ENCODE assay signal across 18 mouse cellular contexts in genomic region chr17:3487721-3488601, GRCm38 (mm10). TPM values are rescaled to one million over a fixed set of nuclear protein-coding genes. Genes with fewer than 3 reads are reported as not detected.
DNase-seq lines count a peak whose midpoint lies in the region; ATAC-seq and TF ChIP-seq lines count a peak whose summit lies in the region.
"Had no signal": no experiment of that assay in that cellular context is flagged by ENCODE, and none has a peak within 500 bp of the region (broad histone marks: within the 10 kb centered on the region; RNA-seq: fewer than 3 reads in every experiment).

No protein-coding gene starts in this region.

- H3K36me3 ChIP-seq in forebrain, embryonic 16.5 days (ENCODE audit: control insufficient read depth, insufficient read depth) = no peaks in the 10 kb centered on the region
- H3K36me3 ChIP-seq in heart, embryonic 11.5 days (ENCODE audit: control insufficient read depth, insufficient read depth, low read length) = no peaks in the 10 kb centered on the region
- H3K36me3 ChIP-seq: limb, embryonic 10.5 days; midbrain, embryonic 13.5 days; neural tube, embryonic 12.5 days had no signal

- no peaks in the 10 kb centered on the region for H3K27me3 ChIP-seq in forebrain, embryonic 16.5 days (replicated peaks; ENCODE audit: control insufficient read depth, insufficient read depth, low read length)
- no peaks in the 10 kb centered on the region for H3K27me3 ChIP-seq in heart, embryonic 11.5 days (ENCODE audit: control insufficient read depth, insufficient read depth, low read length)
- H3K27me3 ChIP-seq: embryonic facial prominence, embryonic 12.5 days; midbrain, embryonic 13.5 days; neural tube, embryonic 12.5 days had no signal

- H3K27ac ChIP-seq in left cerebral cortex, adult 2 months = peak overlapping the region; percentile 45
- no peak overlapping the region for H3K27ac ChIP-seq in forebrain, embryonic 16.5 days (ENCODE audit: low read length)
- no peak overlapping the region for H3K27ac ChIP-seq in heart, embryonic 11.5 days (ENCODE audit: low read depth, low read length)
- H3K27ac ChIP-seq: embryonic facial prominence, embryonic 12.5 days; limb, embryonic 10.5 days; midbrain, embryonic 13.5 days; neural tube, embryonic 12.5 days had no signal

- 55% methylated on average over 12 of the region's 12 CpGs for WGBS in forebrain, embryonic 16.5 days
- WGBS in heart, embryonic 11.5 days (ENCODE audit: insufficient replicate concordance) = 70% methylated on average over 12 of the region's 12 CpGs

- DNase-seq in adrenal gland, adult 2 months = peak; percentile 35
- no peak for DNase-seq in adrenal gland, adult 18-20 months (ENCODE audit: low spot score in 2 of 2)
- DNase-seq in left cerebral cortex, adult 2 months (ENCODE audit: extremely low spot score in 1 of 2, low spot score in 2 of 2) = no peak
- no peak for DNase-seq in left cerebral cortex, postnatal 36 days (ENCODE audit: low spot score in 2 of 2)
- no peak for DNase-seq in ovary, adult 18-20 months (ENCODE audit: low spot score)
- DNase-seq: cerebellum, adult 9-10 months; heart, postnatal 10 days; thymus, adult 18-20 months had no signal

- peak; percentile 51 for ATAC-seq in forebrain, embryonic 16.5 days
- peak; percentile 80 for ATAC-seq in megakaryocyte-erythroid progenitor cell, adult 5-6 weeks (replicated peaks; ENCODE audit: low FRiP score, low TSS enrichment, poor library complexity, severe bottlenecking)
- no peak for ATAC-seq in heart, embryonic 11.5 days (replicated peaks; ENCODE audit: insufficient number of reproducible peaks, low FRiP score, low TSS enrichment)
- ATAC-seq: hindbrain, embryonic 16.5 days; midbrain, embryonic 13.5 days had no signal

- peaks cover 6% of the 10 kb centered on the region for H3K4me1 ChIP-seq in forebrain, embryonic 16.5 days (replicated peaks; ENCODE audit: control insufficient read depth, insufficient read depth, low read length)
- H3K4me1 ChIP-seq in heart, embryonic 11.5 days (ENCODE audit: control insufficient read depth, insufficient read depth, low read length) = no peaks in the 10 kb centered on the region
- H3K4me1 ChIP-seq: embryonic facial prominence, embryonic 12.5 days; limb, embryonic 10.5 days; midbrain, embryonic 13.5 days; neural tube, embryonic 12.5 days had no signal

- no peaks in the 10 kb centered on the region for H3K9me3 ChIP-seq in forebrain, embryonic 16.5 days (ENCODE audit: control insufficient read depth, low read length)
- H3K9me3 ChIP-seq in heart, embryonic 11.5 days (replicated peaks; ENCODE audit: control insufficient read depth, low read length) = no peaks in the 10 kb centered on the region
- H3K9me3 ChIP-seq: embryonic facial prominence, embryonic 12.5 days; limb, embryonic 10.5 days; midbrain, embryonic 13.5 days; neural tube, embryonic 12.5 days had no signal

- H3K9ac ChIP-seq in forebrain, embryonic 16.5 days (replicated peaks; ENCODE audit: low read depth, low read length) = no peak overlapping the region
- no peak overlapping the region for H3K9ac ChIP-seq in heart, embryonic 11.5 days (ENCODE audit: low read depth, low read length)
- H3K9ac ChIP-seq: embryonic facial prominence, embryonic 12.5 days; midbrain, embryonic 13.5 days; neural tube, embryonic 12.5 days had no signal

- intact Hi-C loops in left cerebral cortex, adult 2 months (cut with DNase I) = no loop called here
- intact Hi-C loops in left cerebral cortex, postnatal 36 days (cut with DNase I) = no loop called here

- H3K4me3 ChIP-seq in left cerebral cortex, adult 2 months = no peak overlapping the region
- no peak overlapping the region for H3K4me3 ChIP-seq in forebrain, embryonic 16.5 days (replicated peaks; ENCODE audit: low read length)
- H3K4me3 ChIP-seq in heart, embryonic 11.5 days (ENCODE audit: low read depth, low read length) = no peak overlapping the region
- H3K4me3 ChIP-seq: embryonic facial prominence, embryonic 12.5 days; limb, embryonic 10.5 days; midbrain, embryonic 13.5 days; neural tube, embryonic 12.5 days had no signal

- TF ChIP-seq CTCF in left cerebral cortex, adult 2 months (IDR thresholded peaks at IDR 0.05) = no peak

- H3K4me2 ChIP-seq in forebrain, embryonic 16.5 days (ENCODE audit: low read length) = 0 out of 2 replicates have a peak overlapping the region, but pooled peaks have one; percentile 1
- no peak overlapping the region for H3K4me2 ChIP-seq in heart, embryonic 11.5 days
- H3K4me2 ChIP-seq: embryonic facial prominence, embryonic 12.5 days; midbrain, embryonic 13.5 days; neural tube, embryonic 12.5 days had no signal

RNA-seq across cellular contexts. Expression of gene Cldn20, which starts 44.4 kb away (rescaled TPM):
- total RNA-seq in adrenal gland, adult 2 months (2021) = under 1 TPM in 1 of 2 experiments, not detected in 1; 0.46 TPM
- 0.68 TPM in 1 of 2 replicates, not detected in the other for polyA plus RNA-seq in adrenal gland, adult 2 months (2012; rRNA removed)
- total RNA-seq in adrenal gland, adult 18-20 months (2021) = not detected
- under 1 TPM in 1 of 2 experiments, not detected in 1; 0.77 TPM for total RNA-seq in left cerebral cortex, adult 2 months (2021)
- 1 to 10 TPM; 1.2 to 2.4 TPM for total RNA-seq in left cerebral cortex, postnatal 36 days (2021)
- polyA plus RNA-seq in forebrain, embryonic 16.5 days (2015; fragmentation: Nextera tagmentation; extraction: Ambion mirVana) = 1.0 and 1.2 TPM in 2 replicates
- not detected in 2 replicates for total RNA-seq in megakaryocyte-erythroid progenitor cell, adult 5-6 weeks (2014; fragmentation: Nextera tagmentation)
- 1.3 TPM in 1 of 2 replicates, not detected in the other for total RNA-seq in megakaryocyte-erythroid progenitor cell, adult 5-6 weeks (2017)
- not detected in 2 replicates for polyA plus RNA-seq in heart, embryonic 11.5 days (2014; fragmentation: Nextera tagmentation; extraction: Ambion mirVana)
- total RNA-seq: heart, postnatal 10 days; layer of hippocampus, adult 8-10 months had no signal
- polyA plus RNA-seq: hindbrain, embryonic 16.5 days; lung, embryonic 16.5 days; midbrain, embryonic 13.5 days; neural tube, embryonic 12.5 days had no signal
